Mouse (Mus musculus) brain, embryonic 18.5 days (tissue): ENCODE measurements around the gene Tmbim6.
"Not testable (repeated sequence)": the region's sequence is repeated elsewhere in the genome, so short reads cannot be mapped to it uniquely, and the experiment has no call there.

ENCODE experiments used
- DNase-seq: peaks from one replicate; pipeline ENCODE4 v3.0.0-alpha.2; 2012; ENCODE audit warnings: low read depth, low spot score

The Tmbim6 gene

GRCm38 (mm10) chr15:99384071-99384470, 8.6 kb upstream of the Tmbim6 start:
- no peak for DNase-seq

- DNase-seq: not testable (repeated sequence)
Measured at GRCm38 (mm10) chr15:99386110-99386509, 6.6 kb upstream of the Tmbim6 start.

DNA sequence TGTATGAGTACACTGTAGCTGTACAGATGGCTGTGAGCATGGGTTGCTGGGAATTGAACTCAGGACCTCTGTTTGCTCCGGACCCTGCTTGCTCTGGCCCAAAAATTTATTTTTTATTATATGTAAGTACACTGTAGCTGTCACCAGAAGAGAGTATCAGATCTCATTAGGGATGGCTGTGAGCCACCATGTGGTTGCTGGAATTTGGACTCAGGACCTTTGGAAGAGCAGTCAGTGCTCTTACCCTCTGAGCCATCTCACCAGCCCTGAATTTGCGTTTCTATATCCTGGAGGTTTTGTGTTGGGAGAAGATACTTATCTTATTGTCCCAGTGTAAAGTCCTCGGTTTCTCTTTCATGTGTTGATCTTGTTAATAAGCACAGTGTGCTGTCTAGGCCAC, 5.9 kb upstream of the Tmbim6 start:
- DNase-seq: no peak

- no peak for DNase-seq
Measured at GRCm38 (mm10) chr15:99387976-99388375, 4.7 kb upstream of the Tmbim6 start.

GRCm38 (mm10) chr15:99390472-99391401, 1.9 kb upstream of the Tmbim6 start:
- no peak for DNase-seq

- DNase-seq: no peak
Measured at GRCm38 (mm10) chr15:99391975-99392374, 707 bp upstream of the Tmbim6 start.

- DNase-seq: no peak
Measured at GRCm38 (mm10) chr15:99393386-99394252, 937 bp downstream of the Tmbim6 start.

GRCm38 (mm10) chr15:99396462-99396861, 3.8 kb downstream of the Tmbim6 start:
- DNase-seq: no peak

- no peak for DNase-seq
Measured at GRCm38 (mm10) chr15:99396875-99397274, 4.2 kb downstream of the Tmbim6 start.

GRCm38 (mm10) chr15:99397622-99398021, 4.9 kb downstream of the Tmbim6 start:
- no peak for DNase-seq

DNA sequence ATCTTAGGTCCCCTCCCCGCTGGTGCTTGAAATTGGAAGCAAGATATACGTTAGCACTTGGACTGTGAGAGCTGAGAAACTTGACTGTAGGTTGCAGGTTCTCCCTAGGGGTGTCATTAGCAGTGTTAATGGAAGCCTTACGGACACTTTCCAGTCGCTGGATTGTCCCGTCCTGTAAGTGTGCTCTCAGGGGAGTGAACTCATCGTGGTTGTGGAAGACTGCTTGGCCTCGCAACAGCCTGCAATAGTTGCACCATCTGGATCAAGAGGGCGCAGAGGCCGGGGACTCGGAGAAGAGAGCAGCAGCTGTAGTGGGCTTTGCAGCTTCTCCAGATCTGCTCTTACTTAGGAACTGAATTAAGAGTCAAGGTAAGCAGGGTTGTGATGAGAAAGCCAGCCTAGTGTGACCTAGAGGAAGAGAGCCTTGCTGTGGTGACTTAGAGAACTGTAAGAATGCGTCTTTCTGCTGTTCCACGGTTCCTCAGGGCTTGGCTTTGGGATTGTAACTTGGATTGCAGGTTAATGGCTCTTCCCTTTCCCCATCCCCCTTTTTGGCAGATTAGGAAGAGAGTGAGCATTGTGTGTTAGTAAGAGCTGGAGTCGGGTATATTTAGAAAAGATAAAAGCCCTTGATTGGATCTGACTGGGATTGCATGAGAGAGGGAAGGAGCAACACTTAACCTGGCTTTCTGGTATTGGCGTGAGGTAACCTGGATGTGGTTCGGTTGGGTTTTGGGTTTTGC, 7.0 kb downstream of the Tmbim6 start:
- DNase-seq: no peak

GRCm38 (mm10) chr15:99400602-99401001, 7.9 kb downstream of the Tmbim6 start:
- no peak for DNase-seq

- no peak for DNase-seq
Measured at GRCm38 (mm10) chr15:99403159-99403889, 10.6 kb downstream of the Tmbim6 start.

- no peak for DNase-seq
Measured at GRCm38 (mm10) chr15:99405150-99405549, 12.5 kb downstream of the Tmbim6 start.

DNA sequence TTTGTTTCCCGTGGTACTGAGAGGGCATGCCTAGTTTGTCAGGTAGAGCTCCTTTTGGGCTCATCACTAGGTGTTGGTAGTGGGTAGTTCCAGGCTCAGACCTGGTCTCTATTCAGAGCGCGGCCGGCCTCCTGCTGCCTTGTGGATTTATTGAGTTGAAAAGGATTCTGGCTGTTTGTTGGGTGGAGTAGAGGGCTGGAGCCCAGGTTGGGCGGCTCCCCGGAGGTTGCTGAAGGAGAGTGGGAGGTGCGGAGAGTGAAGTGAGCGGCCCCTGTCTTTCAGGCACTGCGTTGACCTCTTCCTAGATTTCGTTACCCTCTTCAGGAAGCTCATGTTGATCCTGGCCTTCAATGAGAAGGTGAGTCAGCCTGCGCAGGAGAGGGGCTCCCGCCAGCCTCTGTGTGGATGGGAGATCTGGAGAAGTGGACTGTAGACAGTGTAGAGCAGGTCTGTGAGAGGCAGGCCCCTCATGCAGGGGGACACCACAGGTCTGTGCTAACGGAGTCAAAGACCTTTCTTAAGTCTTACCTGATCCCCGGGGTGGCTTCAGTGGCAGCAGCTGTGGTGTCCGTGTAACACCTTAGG, 14.4 kb downstream of the Tmbim6 start:
- DNase-seq: no peak

- no peak for DNase-seq
Measured at GRCm38 (mm10) chr15:99408845-99409244, 16.2 kb downstream of the Tmbim6 start.

- DNase-seq: no peak
Measured at GRCm38 (mm10) chr15:99411747-99412146, 19.1 kb downstream of the Tmbim6 start.

DNA sequence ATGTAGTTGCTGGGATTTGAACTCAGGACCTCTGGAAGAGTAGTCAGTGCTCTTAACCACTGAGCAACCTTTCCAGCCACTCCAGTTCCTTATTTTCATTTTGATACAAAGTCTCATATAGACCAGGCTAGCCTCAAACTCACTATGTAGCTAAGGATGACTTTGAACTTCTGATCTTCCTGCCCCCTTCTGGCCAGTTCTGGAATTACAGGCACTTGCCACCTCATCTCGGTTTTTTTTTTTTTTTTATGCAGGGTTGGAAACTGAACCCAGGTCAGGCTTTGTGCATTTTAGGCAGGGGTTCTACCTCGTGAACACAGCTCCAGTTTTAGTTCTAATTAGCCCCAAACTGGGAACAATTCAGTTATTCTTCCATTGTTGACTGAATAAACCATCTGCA, 23.1 kb downstream of the Tmbim6 start:
- no peak for DNase-seq

DNA sequence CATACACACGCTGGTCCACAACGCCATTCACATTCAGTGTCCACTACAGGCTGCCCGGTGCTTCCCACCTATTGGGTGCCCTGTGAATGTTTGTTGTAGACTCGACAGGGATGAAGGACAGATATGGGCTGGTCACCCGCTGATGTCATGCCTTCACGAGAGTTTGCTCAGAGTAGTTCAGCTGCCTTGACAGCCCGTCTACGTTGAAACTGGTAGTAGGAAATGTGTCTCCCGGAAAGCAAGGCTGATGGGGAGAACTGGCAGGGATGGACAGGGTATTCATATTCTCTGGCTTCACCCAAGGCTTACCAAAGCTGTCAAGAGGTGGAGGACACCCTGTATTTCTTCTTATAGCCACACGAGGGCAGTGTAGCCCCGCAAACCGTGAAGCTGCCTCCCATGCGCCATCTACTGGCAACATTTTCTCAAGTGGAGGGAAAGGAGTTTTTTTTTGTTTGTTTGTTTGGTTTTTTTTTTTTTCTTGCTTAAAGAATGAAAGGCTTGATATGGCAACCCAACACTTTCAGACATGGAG, 23.7 kb downstream of the Tmbim6 start:
- DNase-seq: peak; percentile 56

- DNase-seq: no peak
Measured at GRCm38 (mm10) chr15:99416957-99417356, 24.3 kb downstream of the Tmbim6 start.
